ENCODE assay signal across 8 mouse cellular contexts in the genomic region with DNA sequence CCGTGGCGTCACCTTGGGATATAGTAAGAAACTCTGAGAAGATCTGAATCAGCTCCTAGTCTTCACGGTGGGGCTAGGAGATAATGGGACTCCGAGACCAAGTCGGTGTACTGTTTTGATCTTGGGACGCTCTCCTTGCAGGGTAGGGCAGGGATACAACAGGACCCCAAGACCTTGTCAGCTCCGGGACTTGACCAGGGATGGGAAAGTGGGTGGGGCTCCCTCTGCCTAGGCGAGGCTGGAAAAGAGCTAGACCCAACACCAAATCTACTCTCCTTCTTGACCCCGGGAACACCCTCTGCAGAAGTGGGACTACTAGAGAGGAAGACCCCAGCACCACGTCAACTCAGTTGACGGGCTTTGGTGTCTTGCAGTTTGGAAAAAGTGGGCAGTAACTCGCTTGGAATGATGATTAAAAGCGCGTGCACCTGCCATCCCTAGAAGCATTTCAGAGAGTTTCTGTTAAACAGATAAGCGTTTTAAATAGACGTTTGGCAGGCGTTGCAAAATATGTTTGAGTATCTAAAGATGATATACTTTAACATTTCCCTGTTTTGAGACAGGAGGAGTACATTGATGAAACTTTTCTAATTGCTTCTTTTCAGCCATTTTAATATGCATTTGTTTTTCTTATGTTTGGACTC. TPM values are rescaled to one million over a fixed set of nuclear protein-coding genes. Genes with fewer than 3 reads are reported as not detected.
DNase-seq lines count a peak whose midpoint lies in the region; ATAC-seq and TF ChIP-seq lines count a peak whose summit lies in the region.

No protein-coding gene starts in this region.

- peak overlapping the region; percentile 55 for H3K27ac ChIP-seq in testis, adult 2 months (ENCODE audit: control insufficient read depth, insufficient read depth, low read depth, low read length)
- H3K27ac ChIP-seq in embryonic facial prominence, embryonic 12.5 days, result peak overlapping the region; percentile 63
- no peak overlapping the region for H3K27ac ChIP-seq in hindbrain, embryonic 15.5 days (replicated peaks)

- no peaks in the 10 kb centered on the region for H3K27me3 ChIP-seq in testis, adult 2 months (ENCODE audit: control insufficient read depth, insufficient read depth, low read length)
- H3K27me3 ChIP-seq in embryonic facial prominence, embryonic 12.5 days, result no peaks in the 10 kb centered on the region
- no peaks in the 10 kb centered on the region for H3K27me3 ChIP-seq in hindbrain, embryonic 15.5 days

- no peak for TF ChIP-seq POLR2A in testis, adult 2 months (IDR thresholded peaks at IDR 0.05; ENCODE audit: control insufficient read depth, low read depth, low read length)

- ATAC-seq in embryonic facial prominence, embryonic 12.5 days (ENCODE audit: insufficient number of reproducible peaks, insufficient read depth, low FRiP score, low TSS enrichment), result no peak
- ATAC-seq in hindbrain, embryonic 15.5 days (ENCODE audit: low FRiP score, low read depth), result peak; percentile 39; the same call in 1 of the 2 replicates
- ATAC-seq in megakaryocyte progenitor cell, adult 5-6 weeks (replicated peaks; ENCODE audit: poor library complexity), result peak; percentile 40

- 4% methylated on average over 17 of the region's 17 CpGs for WGBS in embryonic facial prominence, embryonic 12.5 days
- 3% methylated on average over 17 of the region's 17 CpGs for WGBS in hindbrain, embryonic 15.5 days

- peak overlapping the region; percentile 70 for H3K9ac ChIP-seq in embryonic facial prominence, embryonic 12.5 days
- peak overlapping the region; percentile 32 for H3K9ac ChIP-seq in hindbrain, embryonic 15.5 days

- DNase-seq in testis, postnatal 10 days (ENCODE audit: low spot score), result no peak
- DNase-seq in ovary, postnatal 10 days (ENCODE audit: low spot score), result no peak
- DNase-seq in adrenal gland, adult 8-10 months, result no peak
- DNase-seq in cerebellum, adult 11 months, result no peak

- H3K4me3 ChIP-seq in testis, adult 2 months (ENCODE audit: control insufficient read depth, low read depth, low read length), result peak overlapping the region; percentile 88
- H3K4me3 ChIP-seq in embryonic facial prominence, embryonic 12.5 days, result peak overlapping the region; percentile 92
- peak overlapping the region; percentile 71 for H3K4me3 ChIP-seq in hindbrain, embryonic 15.5 days

- peak overlapping the region; percentile 82 for H3K4me2 ChIP-seq in embryonic facial prominence, embryonic 12.5 days (replicated peaks)
- peak overlapping the region; percentile 98 for H3K4me2 ChIP-seq in hindbrain, embryonic 15.5 days

- no peaks in the 10 kb centered on the region; the same call in 1 of the 2 replicates for H3K36me3 ChIP-seq in testis, adult 2 months (ENCODE audit: control insufficient read depth, insufficient read depth, low read length)
- H3K36me3 ChIP-seq in embryonic facial prominence, embryonic 12.5 days, result 0 out of 2 replicates have a peak, but pooled peaks cover 3% of the 10 kb centered on the region
- H3K36me3 ChIP-seq in hindbrain, embryonic 15.5 days, result no peaks in the 10 kb centered on the region

- TF ChIP-seq CTCF in testis, adult 2 months (IDR thresholded peaks at IDR 0.05; ENCODE audit: control insufficient read depth, insufficient read depth, insufficient replicate concordance, low read depth, low read length), result no peak

- peaks cover 7% of the 10 kb centered on the region for H3K4me1 ChIP-seq in testis, adult 2 months (ENCODE audit: control insufficient read depth, insufficient read depth, low read length)
- peaks cover 12% of the 10 kb centered on the region; the same call in 1 of the 2 replicates for H3K4me1 ChIP-seq in embryonic facial prominence, embryonic 12.5 days
- H3K4me1 ChIP-seq in hindbrain, embryonic 15.5 days (replicated peaks), result peaks cover 14% of the 10 kb centered on the region

- no peaks in the 10 kb centered on the region for H3K9me3 ChIP-seq in embryonic facial prominence, embryonic 12.5 days
- no peaks in the 10 kb centered on the region for H3K9me3 ChIP-seq in hindbrain, embryonic 15.5 days

RNA-seq across cellular contexts. Expression of a gene that starts 0.8 kb away (rescaled TPM):
- polyA plus RNA-seq in testis, adult 2 months (2012; rRNA removed), result 1.5 and 1.7 TPM in 2 replicates
- polyA plus RNA-seq in embryonic facial prominence, embryonic 12.5 days (2016; fragmentation: Nextera tagmentation; extraction: Ambion mirVana), result 21.0 and 21.4 TPM in 2 replicates
- 3.1 and 4.4 TPM in 2 replicates for polyA plus RNA-seq in hindbrain, embryonic 15.5 days (2015; fragmentation: Nextera tagmentation; extraction: Ambion mirVana)
- 21.9 and 25.8 TPM in 2 replicates for total RNA-seq in megakaryocyte progenitor cell, adult 5-6 weeks (2015)
- 24.4 and 29.7 TPM in 2 replicates for total RNA-seq in megakaryocyte progenitor cell, adult 5-6 weeks (2017)
- total RNA-seq in adrenal gland, adult 8-10 months (2022), result 1 to 10 TPM in 1 of 4 experiments, under 1 TPM in 3; 0.67 to 1.5 (median 0.84) TPM

RNA-seq across cellular contexts. Expression of a gene that starts 33.3 kb away (rescaled TPM):
- polyA plus RNA-seq in testis, adult 2 months (2012; rRNA removed), result 1.6 and 2.2 TPM in 2 replicates
- polyA plus RNA-seq in embryonic facial prominence, embryonic 12.5 days (2016; fragmentation: Nextera tagmentation; extraction: Ambion mirVana), result 12.9 and 13.3 TPM in 2 replicates
- 13.6 and 15.1 TPM in 2 replicates for polyA plus RNA-seq in hindbrain, embryonic 15.5 days (2015; fragmentation: Nextera tagmentation; extraction: Ambion mirVana)
- total RNA-seq in megakaryocyte progenitor cell, adult 5-6 weeks (2015), result 12.0 and 14.5 TPM in 2 replicates
- 18.2 and 18.8 TPM in 2 replicates for total RNA-seq in megakaryocyte progenitor cell, adult 5-6 weeks (2017)
- total RNA-seq in adrenal gland, adult 8-10 months (2022), result 10 to 100 TPM; 32.2 to 46.3 (median 37.4) TPM

RNA-seq across cellular contexts. Expression of a gene that starts 46.2 kb away (rescaled TPM):
- 0.14 TPM in 1 of 2 replicates, not detected in the other for polyA plus RNA-seq in testis, adult 2 months (2012; rRNA removed)
- polyA plus RNA-seq in embryonic facial prominence, embryonic 12.5 days (2016; fragmentation: Nextera tagmentation; extraction: Ambion mirVana), result not detected in 2 replicates
- polyA plus RNA-seq in hindbrain, embryonic 15.5 days (2015; fragmentation: Nextera tagmentation; extraction: Ambion mirVana), result 0.06 TPM in 1 of 2 replicates, not detected in the other
- total RNA-seq in megakaryocyte progenitor cell, adult 5-6 weeks (2015), result not detected in 2 replicates
- total RNA-seq in megakaryocyte progenitor cell, adult 5-6 weeks (2017), result not detected in 2 replicates
- not detected for total RNA-seq in adrenal gland, adult 8-10 months (2022)
